Mouse (Mus musculus) embryonic stem cell, embryonic (primary cell): Measurements from ENCODE around the gene Rpp21.

Experiments used
- CTCF ChIA-PET, 4 experiments: fragments of 300-600 bp in 2 of 4; fragments of 350-600 bp in 2 of 4; sonication (Branson Sonifier 250); formaldehyde crosslinking; loops; one replicate each; lab custom pipeline; 2022; ENCODE audit warnings: inconsistent platforms in 2 of 4; lab: Charles Lee
- POLR2A ChIA-PET, 4 experiments: fragments of 300-600 bp in 2 of 4; fragments of 350-600 bp in 2 of 4; sonication (Branson Sonifier 250); formaldehyde crosslinking; loops; one replicate each; lab custom pipeline; 2022; ENCODE audit warnings: antibody characterized with exemption in 4 of 4, inconsistent platforms in 1 of 4; lab: Charles Lee

Rpp21 gene

DNA sequence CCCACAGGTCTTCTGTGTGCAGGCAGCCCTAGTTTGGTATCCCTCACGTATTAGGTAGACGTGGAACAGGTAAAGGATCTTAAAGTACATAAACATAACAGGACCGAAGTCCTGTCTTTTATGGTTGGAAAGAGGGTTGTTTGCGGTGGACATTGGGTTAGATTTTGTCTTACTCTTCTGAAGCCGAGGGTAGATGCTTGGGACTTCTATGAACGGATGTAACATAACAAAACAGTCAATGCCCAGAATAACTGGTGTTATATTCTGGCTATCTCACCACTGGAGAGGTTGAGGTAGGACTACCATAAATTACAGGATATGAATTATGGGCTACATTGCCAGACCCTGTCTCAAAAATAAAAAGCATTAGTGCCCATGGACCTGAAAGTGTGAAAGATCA is at the start of gene Rpp21:
TSS of gene Rpp21 (minus strand) at position 101 of the 400 bp plus-strand sequence.
- POLR2A ChIA-PET = interaction anchor here in 3 of 4 experiments (0.7 to 3.9 kb wide), 20 partner anchors 8 to 57 kb away, joined by 3 to 42 read pairs (median 6); partner anchors contain the start of gene Trim39 (in 3 of the 3)
- CTCF ChIA-PET = interaction anchor here (0.8 to 1.9 kb wide), 12 partner anchors 8 to 264 kb away, joined by 3 to 14 read pairs (median 4); partner anchors contain the start of gene Trim39 (in 1 of the 4)

DNA sequence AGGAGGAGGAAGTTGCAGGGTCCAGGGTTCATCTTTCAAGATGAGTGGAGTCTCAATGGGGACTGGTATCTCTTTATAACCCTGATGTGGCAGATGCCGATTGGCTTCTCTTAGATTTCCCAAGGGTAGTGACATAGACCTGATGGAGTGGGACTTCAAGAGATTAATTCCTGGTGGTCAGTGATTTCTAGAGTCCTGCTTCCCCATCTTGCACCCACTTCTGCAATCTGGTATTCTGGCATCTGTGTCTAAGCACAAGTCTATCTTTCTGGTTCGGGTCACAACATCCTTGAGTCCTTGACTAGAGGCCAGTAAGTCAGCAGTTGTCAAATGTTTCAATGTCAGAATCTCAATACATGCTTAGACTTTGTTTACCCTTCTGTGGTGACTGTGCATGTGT is 28.5 kb upstream of the Rpp21 start, which contains the start of gene H2-M10.2:
TSS of gene H2-M10.2 (minus strand) at position 101 of the 400 bp plus-strand sequence.
- CTCF ChIA-PET = no interaction called here
- POLR2A ChIA-PET = no interaction called here

DNA sequence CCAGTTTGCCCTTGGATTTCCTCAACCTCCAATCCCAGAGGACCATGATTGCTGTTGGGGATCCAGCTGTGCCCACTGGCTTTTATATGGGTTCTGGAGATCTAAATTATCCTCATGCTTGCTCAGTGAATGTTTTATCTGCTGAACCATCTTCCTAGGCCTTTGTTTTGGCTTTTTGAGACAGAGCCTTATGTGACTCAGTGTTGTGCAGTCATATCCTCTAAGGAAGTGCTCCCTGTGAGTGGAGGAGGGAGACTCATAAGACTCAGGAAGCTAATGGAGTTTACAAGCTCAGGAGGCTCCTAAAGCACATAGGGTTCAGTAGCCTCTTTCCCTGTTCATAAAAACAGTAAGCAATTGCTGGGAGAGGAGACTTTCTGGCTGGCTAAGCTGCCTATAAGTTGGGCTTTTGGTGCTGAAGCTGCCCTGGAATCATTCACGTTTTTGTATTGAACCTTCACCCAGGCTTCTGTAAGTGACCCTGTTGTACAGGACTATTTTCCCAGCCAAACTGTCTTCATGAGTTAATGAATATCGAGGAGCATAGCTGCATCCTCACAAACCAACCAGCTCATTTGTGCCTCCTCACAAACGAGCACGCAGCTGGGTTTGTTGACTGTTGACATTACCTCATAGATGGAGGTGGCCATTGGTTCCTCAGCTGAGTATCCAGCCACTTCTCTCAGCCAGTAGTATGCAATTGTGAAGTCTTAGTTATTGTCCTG is 23.8 kb upstream of the Rpp21 start:
- ChIA-PET POLR2A (interaction anchor here in 2 of 4 experiments (1.2 to 3.5 kb wide), 5 partner anchors 8 to 46 kb away, joined by 3 to 8 read pairs (median 4); partner anchors contain the start of gene Trim39 (in 1 of the 2)), CTCF (interaction anchor here in 1 of 4 experiments (1.1 kb wide), 1 partner anchor 288 kb away, joined by 4 read pairs; no protein-coding TSS in a partner anchor)

DNA sequence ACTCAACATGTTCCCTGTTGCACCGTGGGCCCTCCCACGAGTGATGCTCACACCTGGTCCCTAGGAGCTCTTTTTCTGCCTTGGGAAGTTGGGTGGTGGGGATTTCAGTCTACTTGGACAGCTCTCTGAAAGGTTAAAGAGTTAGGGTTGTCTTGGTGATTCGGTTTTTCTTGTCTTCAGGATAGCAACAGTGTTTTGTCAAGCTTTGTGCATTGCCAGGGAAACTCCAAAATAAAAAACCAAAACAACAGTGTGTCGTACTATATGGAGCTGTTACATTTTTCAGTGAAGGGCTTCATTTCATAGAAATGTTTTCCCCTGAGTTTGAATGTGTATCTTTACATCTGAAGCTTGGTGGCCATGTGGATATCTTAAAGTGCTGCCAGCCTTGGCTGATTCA is 16.9 kb upstream of the Rpp21 start:
- CTCF ChIA-PET = interaction anchor here in 2 of 4 experiments (0.6 to 3.2 kb wide), 3 partner anchors 9 to 277 kb away, joined by 3 to 18 read pairs (median 3); no protein-coding TSS in a partner anchor

DNA sequence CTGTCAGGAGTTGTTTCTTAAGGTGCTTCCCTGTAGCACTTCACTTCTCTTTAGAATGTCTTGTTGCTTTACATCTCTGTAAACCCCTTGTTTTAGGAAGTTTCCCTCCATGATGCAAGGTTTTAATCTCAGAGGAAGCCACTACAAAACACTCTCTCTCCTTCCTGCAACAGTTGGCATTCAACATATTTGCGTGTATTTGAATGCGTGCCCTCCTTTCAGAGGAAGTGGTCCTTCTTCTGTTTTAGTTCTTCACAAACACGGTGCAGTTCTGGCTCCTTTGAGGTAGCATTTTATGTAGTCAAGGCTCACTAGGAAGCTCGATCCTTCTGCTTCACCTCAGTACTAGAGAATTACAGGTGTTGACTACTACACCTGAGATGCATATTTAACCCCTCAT is 15.9 kb upstream of the Rpp21 start:
- ChIA-PET POLR2A (interaction anchor here in 2 of 4 experiments (0.6 to 2.0 kb wide), 4 partner anchors 9 to 55 kb away, joined by 3 to 4 read pairs (median 3); no protein-coding TSS in a partner anchor), CTCF (interaction anchor here in 1 of 4 experiments (0.7 kb wide), 1 partner anchor 17 kb away, joined by 3 read pairs; no protein-coding TSS in a partner anchor)

More for the DNA sequence above, 16.9 kb upstream of the Rpp21 start:
- POLR2A ChIA-PET = interaction anchor here in 2 of 4 experiments (0.6 to 3.6 kb wide), 6 partner anchors 17 to 74 kb away, joined by 3 to 15 read pairs (median 4); partner anchors contain the start of gene Rpp21 (in 1 of the 2)

DNA sequence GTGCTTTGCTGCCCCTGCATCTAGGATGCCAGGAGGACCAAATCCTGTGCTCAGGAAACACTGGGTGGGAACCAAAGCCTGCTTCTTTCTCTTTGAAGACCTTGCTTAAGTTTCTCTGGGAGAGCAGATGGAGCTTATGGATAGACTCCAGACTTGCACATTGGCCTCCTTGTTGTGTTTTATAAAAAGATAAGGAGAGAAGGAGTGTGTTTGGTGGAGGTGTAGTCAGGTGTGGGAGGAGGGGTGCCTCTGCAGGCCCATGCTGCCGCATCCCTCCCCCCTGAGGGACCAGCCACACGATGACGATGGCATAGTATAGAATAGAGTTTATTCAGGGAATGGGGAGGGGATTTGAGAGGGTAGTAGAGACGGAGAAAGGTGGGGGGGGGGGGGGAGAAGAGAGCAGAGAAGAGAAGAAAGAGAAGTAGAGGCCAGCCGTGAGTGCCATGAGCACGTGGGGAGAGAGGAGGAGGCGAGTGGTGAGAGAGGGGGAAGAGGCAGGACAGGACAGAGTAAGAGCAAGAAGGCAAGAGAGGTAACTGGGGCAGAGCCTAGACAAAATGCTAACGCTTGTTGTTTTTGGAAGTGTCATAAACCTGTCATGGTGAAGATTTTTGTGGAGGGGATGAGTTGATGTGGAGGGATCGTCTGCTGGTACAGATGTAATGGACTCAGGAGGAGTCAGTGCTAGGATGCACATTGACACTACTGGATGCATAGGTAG is 14.9 kb upstream of the Rpp21 start:
- ChIA-PET CTCF (interaction anchor here in 3 of 4 experiments (0.6 to 1.1 kb wide), 3 partner anchors 15 to 810 kb away, joined by 3 to 6 read pairs (median 4); partner anchors contain the start of genes Rpp21 (in 1 of the 3) and Trim26 (in 1 of the 3)), POLR2A (interaction anchor here in 3 of 4 experiments (0.8 to 5.2 kb wide), 14 partner anchors 9 to 189 kb away, joined by 3 to 42 read pairs (median 4); partner anchors contain the start of gene Rpp21 (in 2 of the 3))

DNA sequence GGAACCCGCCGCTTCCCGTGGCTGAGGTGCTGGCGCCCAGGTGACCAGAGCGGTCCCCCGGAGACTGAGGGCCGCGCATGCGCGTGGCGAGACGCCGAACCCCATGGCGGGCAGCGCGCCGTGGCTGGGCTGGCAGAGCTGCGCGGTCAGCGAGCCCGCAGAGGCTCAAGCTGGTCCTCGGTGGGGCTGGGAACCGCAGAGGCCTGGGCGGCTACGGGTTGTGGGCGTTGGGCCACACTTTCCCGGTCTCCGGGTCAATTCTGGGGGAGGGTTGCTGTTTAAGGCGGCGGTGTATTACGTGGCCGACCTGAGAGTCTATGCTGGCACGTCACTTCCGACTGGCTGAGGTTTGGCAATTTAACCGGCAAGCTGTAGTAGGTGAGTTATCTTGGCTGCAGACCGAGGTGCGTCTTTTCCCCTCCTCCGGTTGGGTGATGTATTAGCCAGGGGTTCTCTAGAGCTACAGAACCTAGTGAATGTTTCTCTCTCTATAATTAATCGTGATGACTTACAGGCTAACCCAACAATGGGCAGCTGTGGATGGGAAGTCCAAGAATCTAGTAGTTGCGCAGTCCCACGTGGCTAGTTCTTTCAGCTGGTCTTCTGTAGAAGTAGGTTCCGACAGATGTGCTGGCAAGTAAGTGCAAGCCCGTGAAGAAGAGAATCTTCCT is 13.9 kb upstream of the Rpp21 start, which contains the start of gene Trim39:
TSS of gene Trim39 (minus strand) at position 662 of the 671 bp plus-strand sequence.
- POLR2A ChIA-PET = interaction anchor here (0.6 to 5.2 kb wide), 28 partner anchors 8 to 701 kb away, joined by 3 to 42 read pairs (median 4); partner anchors contain the start of genes Rpp21 (in 3 of the 4), Ier3 (in 1 of the 4) and Trim26 (in 1 of the 4)
- CTCF ChIA-PET = interaction anchor here in 3 of 4 experiments (0.5 to 1.2 kb wide), 6 partner anchors 9 to 565 kb away, joined by 3 to 4 read pairs (median 3); partner anchors contain the start of genes Rpp21 (in 1 of the 3) and Trim26 (in 1 of the 3)

DNA sequence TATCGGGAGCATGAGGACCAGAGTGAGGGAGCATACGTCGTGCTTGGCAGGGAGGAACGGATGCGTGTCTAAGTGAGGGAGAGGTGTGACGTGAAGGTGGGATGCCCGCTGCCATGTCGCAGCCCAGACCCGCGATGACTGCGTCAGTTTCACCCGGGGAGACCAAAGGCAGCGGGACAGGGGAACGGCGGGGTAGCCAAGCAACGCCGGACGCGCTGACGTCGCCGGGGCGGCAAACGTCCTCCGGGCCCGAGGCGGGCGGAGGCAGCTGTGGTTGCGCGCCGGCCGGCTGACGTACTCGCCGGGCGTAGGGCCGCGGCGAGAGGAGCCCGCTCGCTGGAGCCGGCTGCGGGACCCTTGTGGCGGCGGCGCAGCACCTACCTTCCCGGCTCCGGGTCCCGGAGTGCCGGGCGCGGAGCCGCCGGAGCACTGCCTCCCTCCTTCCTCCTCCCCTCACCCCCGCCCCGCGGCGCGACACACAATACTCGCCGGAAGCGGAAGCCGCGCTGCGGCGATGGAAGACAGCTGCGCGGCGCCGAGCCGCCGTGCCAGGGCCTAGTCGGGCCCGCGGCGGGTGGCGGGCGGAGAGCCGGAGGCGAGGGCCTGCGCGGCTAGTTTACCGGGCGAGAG is 13.2 kb upstream of the Rpp21 start:
- ChIA-PET POLR2A (interaction anchor here (0.8 to 5.2 kb wide), 21 partner anchors 7 to 702 kb away, joined by 3 to 42 read pairs (median 5); partner anchors contain the start of genes Rpp21 (in 3 of the 4), Ier3 (in 1 of the 4) and Trim26 (in 1 of the 4)), CTCF (interaction anchor here in 2 of 4 experiments (1.2 kb wide), 2 partner anchors 14 to 36 kb away, joined by 3 read pairs; no protein-coding TSS in a partner anchor)

DNA sequence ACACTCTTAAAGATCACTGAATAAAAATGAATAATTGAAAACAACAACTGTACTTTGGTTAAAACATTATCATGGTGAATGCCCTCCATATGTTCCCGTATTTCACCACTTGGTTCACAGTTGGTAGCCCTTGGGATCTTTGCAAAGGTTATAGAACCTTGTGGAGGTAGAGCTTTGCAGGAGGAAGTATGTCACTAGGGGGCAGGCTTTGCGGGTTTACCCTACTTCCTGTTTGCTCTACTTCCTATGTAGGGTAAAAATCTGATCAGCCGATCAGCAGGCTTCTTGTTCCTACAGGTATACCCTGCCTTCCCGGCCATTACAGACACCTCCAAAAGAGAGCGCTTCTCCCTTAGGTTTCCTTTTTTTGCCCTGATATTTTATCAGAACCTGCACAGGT is 8.0 kb upstream of the Rpp21 start:
- CTCF ChIA-PET = interaction anchor here in 3 of 4 experiments (0.6 to 2.9 kb wide), 11 partner anchors 8 to 268 kb away, joined by 3 to 18 read pairs (median 4); partner anchors contain the start of gene Rpp21 (in 2 of the 3)
- POLR2A ChIA-PET = interaction anchor here in 3 of 4 experiments (0.9 to 1.6 kb wide), 7 partner anchors 8 to 22 kb away, joined by 3 to 6 read pairs (median 5); partner anchors contain the start of gene Rpp21 (in 2 of the 3)

DNA sequence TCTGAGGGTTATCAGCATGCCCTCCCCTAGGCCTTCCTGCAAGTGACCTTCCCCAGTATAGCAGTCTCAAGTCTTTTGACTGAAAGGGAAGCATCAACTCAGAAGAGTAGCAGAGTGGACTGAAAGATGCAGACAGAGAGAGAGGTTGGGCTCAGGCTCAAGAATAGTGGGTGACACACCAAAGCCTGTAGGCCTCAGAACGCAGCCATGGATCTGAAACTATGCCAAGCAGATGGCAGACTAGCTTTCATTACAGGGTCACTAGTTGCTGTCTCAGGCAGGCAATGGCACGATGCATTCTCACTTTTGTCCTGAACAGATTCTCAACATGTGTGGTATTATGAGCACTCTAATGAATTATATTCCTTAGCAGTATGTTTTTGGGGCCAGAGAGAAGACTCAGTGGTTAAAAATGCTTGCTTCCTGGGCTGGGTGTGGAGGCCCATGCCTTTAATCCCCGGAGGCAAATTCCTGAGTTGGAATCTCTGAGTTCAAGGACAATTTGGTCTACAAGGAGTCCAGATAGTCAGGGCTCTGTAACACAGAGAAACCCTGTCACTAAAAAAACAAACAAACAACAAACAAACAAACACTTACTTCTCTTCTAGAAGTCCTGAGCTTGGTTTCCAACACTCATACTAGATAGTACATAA is 6.5 kb upstream of the Rpp21 start:
- POLR2A ChIA-PET = interaction anchor here in 2 of 4 experiments (0.9 to 1.6 kb wide), 4 partner anchors 8 to 11 kb away, joined by 3 to 6 read pairs (median 4); partner anchors contain the start of gene Trim39 (in 1 of the 2)
- CTCF ChIA-PET = interaction anchor here in 2 of 4 experiments (0.6 to 2.9 kb wide), 2 partner anchors 12 to 729 kb away, joined by 3 to 18 read pairs; no protein-coding TSS in a partner anchor

DNA sequence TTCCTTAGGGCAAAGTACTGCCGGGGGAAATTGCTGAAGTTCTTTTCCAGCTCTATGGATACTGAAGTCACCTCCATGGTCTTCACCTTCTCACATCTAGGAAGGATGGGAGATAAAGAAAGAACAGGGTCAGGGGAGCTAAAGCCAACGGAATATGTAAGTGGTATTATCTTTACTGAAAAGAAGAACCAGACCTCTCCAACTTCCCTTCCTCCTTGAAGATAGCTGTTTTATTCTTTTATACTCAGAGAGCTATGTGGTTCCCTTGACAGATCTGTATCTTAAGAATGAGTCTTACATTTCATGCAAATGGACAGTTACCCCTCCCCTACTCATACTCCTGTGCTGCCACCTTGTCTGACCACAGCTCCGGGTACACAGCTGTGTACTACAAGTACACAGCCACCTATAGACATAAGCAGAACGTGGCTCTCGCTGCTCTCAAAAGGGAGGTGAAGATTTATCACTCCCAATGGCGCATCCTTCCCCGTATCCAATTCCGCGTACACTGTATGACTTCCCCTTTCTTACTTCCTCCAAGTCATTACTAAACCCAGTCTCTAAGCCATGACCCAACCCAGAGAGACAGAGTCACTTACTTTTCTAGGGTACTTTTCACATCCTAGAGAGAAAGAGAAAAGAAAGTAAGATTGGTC is 3.8 kb upstream of the Rpp21 start:
- CTCF ChIA-PET = no interaction called here
- POLR2A ChIA-PET = interaction anchor here in 2 of 4 experiments (0.7 to 2.0 kb wide), 5 partner anchors 8 to 40 kb away, joined by 3 to 11 read pairs (median 3); partner anchors contain the start of gene Trim39 (in 2 of the 2)

DNA sequence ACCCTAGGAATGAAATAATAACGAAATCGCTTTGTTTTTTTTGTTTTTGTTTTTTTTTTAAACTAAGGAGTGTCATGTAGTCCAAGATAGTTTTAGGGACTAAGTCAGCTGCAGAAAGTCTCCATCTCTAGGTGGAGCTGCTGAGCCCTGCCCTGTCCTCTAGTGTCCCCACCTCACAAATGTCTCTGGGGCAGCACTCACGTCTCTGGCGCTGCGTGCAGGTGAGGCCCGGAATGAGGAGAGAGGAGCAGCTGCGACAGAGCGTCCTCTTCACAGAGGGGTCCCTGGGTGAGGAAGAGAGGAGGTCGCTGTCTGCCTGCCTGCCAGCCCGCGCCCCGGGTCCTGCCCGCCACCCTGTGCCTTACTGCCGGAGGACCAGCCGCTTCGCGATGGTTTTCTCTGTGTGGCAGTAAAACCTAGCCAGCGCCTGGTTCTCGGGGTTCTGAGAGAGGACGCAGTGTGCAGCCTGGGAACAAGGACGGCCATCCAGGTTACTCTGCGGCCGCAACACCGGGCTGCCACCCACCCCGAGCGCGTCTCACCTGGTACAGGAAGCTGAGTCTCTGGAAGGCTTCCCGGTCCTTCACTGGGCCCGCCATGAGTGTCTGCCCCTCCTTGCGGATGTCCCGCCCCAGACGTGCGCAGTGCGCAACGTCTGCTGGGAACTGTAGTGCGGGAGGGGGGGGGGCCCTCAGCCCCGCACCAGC is 475 bp downstream of the Rpp21 start:
- CTCF ChIA-PET = interaction anchor here (0.6 to 1.9 kb wide), 17 partner anchors 8 to 385 kb away, joined by 3 to 14 read pairs (median 3); partner anchors contain the start of genes H2-M9 (in 1 of the 4) and Trim39 (in 1 of the 4)
- POLR2A ChIA-PET = interaction anchor here in 3 of 4 experiments (0.7 to 3.9 kb wide), 26 partner anchors 8 to 722 kb away, joined by 3 to 42 read pairs (median 4); partner anchors contain the start of gene Trim39 (in 3 of the 3)

DNA sequence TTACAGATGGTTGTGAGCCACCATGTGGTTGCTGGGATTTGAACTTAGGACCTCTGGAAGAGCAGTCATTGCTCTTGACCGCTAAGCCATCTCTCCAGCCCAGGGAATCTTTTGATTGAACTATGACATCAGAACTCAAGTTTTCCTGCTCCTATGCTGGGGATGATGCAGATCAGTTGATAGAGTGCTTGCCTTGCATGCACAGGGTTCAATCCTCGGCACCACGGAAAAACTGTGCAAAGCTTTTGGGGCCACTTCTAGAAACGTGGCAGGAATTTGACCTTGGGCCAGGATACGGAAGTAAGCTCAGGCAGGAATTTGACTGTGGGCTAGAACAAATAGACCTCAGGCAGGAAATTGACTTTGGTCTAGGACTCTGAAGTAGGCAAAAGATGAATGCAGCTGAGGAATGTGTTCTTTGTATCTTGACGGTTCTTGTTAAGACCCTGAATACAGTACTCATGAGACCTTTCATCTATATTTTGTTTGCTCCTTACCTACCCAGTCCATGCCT is 4.7 kb downstream of the Rpp21 start:
- POLR2A ChIA-PET = interaction anchor here in 3 of 4 experiments (0.9 to 2.9 kb wide), 11 partner anchors 9 to 584 kb away, joined by 3 to 9 read pairs (median 5); partner anchors contain the start of genes Trim39 (in 2 of the 3) and Trim26 (in 1 of the 3)
- CTCF ChIA-PET = interaction anchor here in 1 of 4 experiments (1.5 kb wide), 1 partner anchor 259 kb away, joined by 3 read pairs; no protein-coding TSS in a partner anchor
